Mouse (Mus musculus) hindbrain, embryonic 11.5 days (tissue): ENCODE results near the gene Mtmr3. TPM values are rescaled to one million over a fixed set of nuclear protein-coding genes. Genes with fewer than 3 reads are reported as not detected.

Experiments used
- ATAC-seq: fragments of 200-750 bp; cut with Nextera tagmentation; 2 replicates; pipeline ENCODE4 v1.8.0; 2017; ENCODE audit warnings: mild to moderate bottlenecking, moderate TSS enrichment, moderate library complexity; ENCODE audit not compliant: low FRiP score
- DNase-seq: peaks from one replicate; pipeline ENCODE4 v3.0.0-alpha.2; 2015; ENCODE audit warnings: low spot score
- H3K27ac ChIP-seq: fragments of 300-500 bp; sonication (generic); 2 replicates; pipeline ENCODE4 v1.5.1; 2014; ENCODE audit warnings: mild to moderate bottlenecking, low read depth, low read length
- H3K27me3 ChIP-seq: fragments of 300-500 bp; sonication (generic); 2 replicates; pipeline ENCODE4 v1.6.1; 2014; ENCODE audit warnings: mild to moderate bottlenecking, low read length, moderate library complexity, mixed read lengths; ENCODE audit not compliant: control insufficient read depth, insufficient read depth
- H3K36me3 ChIP-seq: fragments of 300-500 bp; sonication (generic); 2 replicates; pipeline ENCODE4 v1.6.1; 2014; ENCODE audit warnings: mild to moderate bottlenecking, low read length, moderate library complexity, mixed read lengths; ENCODE audit not compliant: control insufficient read depth, insufficient read depth
- H3K4me1 ChIP-seq: fragments of 300-500 bp; sonication (generic); replicated peaks from 2 replicates; pipeline ENCODE4 v1.6.1; 2014; ENCODE audit warnings: low read length, mixed read lengths; ENCODE audit not compliant: control insufficient read depth, insufficient read depth
- H3K4me2 ChIP-seq: fragments of 300-500 bp; sonication (generic); replicated peaks from 2 replicates; pipeline ENCODE4 v1.6.1; 2014; ENCODE audit warnings: mild to moderate bottlenecking, low read depth, low read length
- H3K4me3 ChIP-seq: fragments of 300-500 bp; sonication (generic); 2 replicates; pipeline ENCODE4 v1.5.1; 2014; ENCODE audit warnings: low read depth, low read length
- H3K9ac ChIP-seq: fragments of 300-500 bp; sonication (generic); 2 replicates; pipeline ENCODE4 v1.6.1; 2014; ENCODE audit warnings: low read depth, low read length
- H3K9me3 ChIP-seq: fragments of 300-500 bp; sonication (generic); 2 replicates; pipeline ENCODE4 v1.6.1; 2016; ENCODE audit warnings: low read length; ENCODE audit not compliant: control insufficient read depth
- WGBS: fragments of 180-500 bp; shearing (Covaris S2); extraction: QIAGEN DNeasy Blood & Tissue Kit; methylation state at CpG from one replicate; pipeline ENCODE4 v1.1.7; 2014; 5-methylcytosine and 5-hydroxymethylcytosine counted together
- polyA plus RNA-seq: library from polyadenylated mRNA; unstranded; fragments of >200 nt; fragmentation: Nextera tagmentation; extraction: Ambion mirVana; gene quantifications from 2 replicates; pipeline ENCODE4 v1.2.1, GENCODE M21; 2014

The Mtmr3 gene
- 29.2 and 33.1 TPM in 2 replicates for polyA plus RNA-seq

GRCm38 (mm10) chr11:4594608-4595500 is at the start of gene Mtmr3:
Gene Mtmr3 (minus strand): TSS chr11:4594863.
- Histone ChIP-seq H3K4me3 (peak within 1 kb of the TSS; percentile 94), H3K27me3 (no peaks in the 10 kb centered on the region), H3K9ac (peak within 1 kb of the TSS; percentile 98), H3K4me2 (peak within 1 kb of the TSS; percentile 53), H3K4me1 (peaks cover 2% of the 10 kb centered on the region; the same call in 1 of the 2 replicates), H3K36me3 (no peaks in the 10 kb centered on the region), H3K9me3 (no peaks in the 10 kb centered on the region), H3K27ac (peak within 1 kb of the TSS; percentile 91)
- WGBS: 9% methylated on average over 32 of the region's 53 CpGs
- peak; percentile 98 for DNase-seq
- peak; percentile 95 for ATAC-seq

- no peak overlapping the region for H3K4me3 ChIP-seq
- no peak overlapping the region for H3K9ac ChIP-seq
- 60% methylated on average over 5 of the region's 5 CpGs for WGBS
- DNase-seq: no peak
- no peaks in the 10 kb centered on the region for H3K9me3 ChIP-seq
- H3K4me1 ChIP-seq: no peaks in the 10 kb centered on the region
- ATAC-seq: no peak
- H3K4me2 ChIP-seq: no peak overlapping the region
- no peaks in the 10 kb centered on the region for H3K27me3 ChIP-seq
- H3K36me3 ChIP-seq: no peaks in the 10 kb centered on the region
- no peak overlapping the region for H3K27ac ChIP-seq
These were observed 49.1 kb upstream of the Mtmr3 start for GRCm38 (mm10) chr11:4643722-4644121.

GRCm38 (mm10) chr11:4641185-4641584 is 46.5 kb upstream of the Mtmr3 start:
- Histone ChIP-seq H3K4me2 (no peak overlapping the region), H3K9ac (no peak overlapping the region), H3K27ac (no peak overlapping the region), H3K4me1 (no peaks in the 10 kb centered on the region), H3K36me3 (no peaks in the 10 kb centered on the region), H3K27me3 (no peaks in the 10 kb centered on the region), H3K9me3 (no peaks in the 10 kb centered on the region), H3K4me3 (no peak overlapping the region)
- ATAC-seq (no peak), DNase-seq (no peak)

GRCm38 (mm10) chr11:4638261-4638660 is 43.6 kb upstream of the Mtmr3 start:
- Histone ChIP-seq H3K36me3 (no peaks in the 10 kb centered on the region), H3K4me2 (peak overlapping the region; percentile 78), H3K9ac (peak overlapping the region; percentile 76), H3K9me3 (no peaks in the 10 kb centered on the region), H3K4me3 (peak overlapping the region; percentile 66), H3K27me3 (no peaks in the 10 kb centered on the region), H3K4me1 (no peaks in the 10 kb centered on the region), H3K27ac (no peak overlapping the region; the same call in 1 of the 2 replicates)
- 37% methylated on average over 7 of the region's 7 CpGs for WGBS
- DNase-seq (no peak), ATAC-seq (peak; percentile 33; the same call in 1 of the 2 replicates)

GRCm38 (mm10) chr11:4637534-4638234 is 43.0 kb upstream of the Mtmr3 start, which contains the start of gene Ascc2:
Gene Ascc2 (plus strand): TSS chr11:4637747.
- Histone ChIP-seq H3K9ac (peak within 1 kb of the TSS; percentile 76), H3K4me2 (peak within 1 kb of the TSS; percentile 78), H3K4me1 (no peaks in the 10 kb centered on the region), H3K27me3 (no peaks in the 10 kb centered on the region), H3K9me3 (no peaks in the 10 kb centered on the region), H3K27ac (no peak within 1 kb of the TSS; the same call in 1 of the 2 replicates), H3K4me3 (peak within 1 kb of the TSS; percentile 66), H3K36me3 (no peaks in the 10 kb centered on the region)
- under 1% methylated on average over 35 of the region's 35 CpGs for WGBS
- ATAC-seq: peak; percentile 92
- peak; percentile 93 for DNase-seq

- no peaks in the 10 kb centered on the region for H3K36me3 ChIP-seq
- H3K9ac ChIP-seq: no peak overlapping the region
- H3K9me3 ChIP-seq: no peaks in the 10 kb centered on the region
- H3K4me2 ChIP-seq: peak overlapping the region; percentile 78
- H3K27me3 ChIP-seq: no peaks in the 10 kb centered on the region
- H3K4me3 ChIP-seq: no peak overlapping the region
- ATAC-seq: peak; percentile 22; the same call in 1 of the 2 replicates
- H3K27ac ChIP-seq: no peak overlapping the region
- 59% methylated on average over 5 of the region's 5 CpGs for WGBS
- H3K4me1 ChIP-seq: no peaks in the 10 kb centered on the region
- no peak for DNase-seq
These were observed 42.2 kb upstream of the Mtmr3 start for GRCm38 (mm10) chr11:4636782-4637342.

GRCm38 (mm10) chr11:4634395-4634794 is 39.7 kb upstream of the Mtmr3 start:
- 74% methylated on average over 5 of the region's 5 CpGs for WGBS

GRCm38 (mm10) chr11:4633420-4633819 is 38.8 kb upstream of the Mtmr3 start:
- no peaks in the 10 kb centered on the region for H3K27me3 ChIP-seq
- no peak overlapping the region for H3K4me3 ChIP-seq
- H3K4me1 ChIP-seq: no peaks in the 10 kb centered on the region
- H3K9me3 ChIP-seq: no peaks in the 10 kb centered on the region
- H3K27ac ChIP-seq: no peak overlapping the region
- H3K9ac ChIP-seq: no peak overlapping the region
- H3K36me3 ChIP-seq: no peaks in the 10 kb centered on the region
- DNase-seq (no peak), ATAC-seq (no peak)
- H3K4me2 ChIP-seq: no peak overlapping the region
- 61% methylated on average over 2 of the region's 2 CpGs for WGBS

More at GRCm38 (mm10) chr11:4634395-4634794, 39.7 kb upstream of the Mtmr3 start:
- H3K27me3 ChIP-seq: no peaks in the 10 kb centered on the region
- ATAC-seq (no peak), DNase-seq (no peak)
- no peaks in the 10 kb centered on the region for H3K36me3 ChIP-seq
- no peaks in the 10 kb centered on the region for H3K4me1 ChIP-seq
- no peaks in the 10 kb centered on the region for H3K9me3 ChIP-seq
- no peak overlapping the region for H3K4me3 ChIP-seq
- no peak overlapping the region for H3K9ac ChIP-seq
- H3K27ac ChIP-seq: no peak overlapping the region
- no peak overlapping the region for H3K4me2 ChIP-seq
